Mouse (Mus musculus): ENCODE data around the gene Sema4b.

Sema4b gene

DNA sequence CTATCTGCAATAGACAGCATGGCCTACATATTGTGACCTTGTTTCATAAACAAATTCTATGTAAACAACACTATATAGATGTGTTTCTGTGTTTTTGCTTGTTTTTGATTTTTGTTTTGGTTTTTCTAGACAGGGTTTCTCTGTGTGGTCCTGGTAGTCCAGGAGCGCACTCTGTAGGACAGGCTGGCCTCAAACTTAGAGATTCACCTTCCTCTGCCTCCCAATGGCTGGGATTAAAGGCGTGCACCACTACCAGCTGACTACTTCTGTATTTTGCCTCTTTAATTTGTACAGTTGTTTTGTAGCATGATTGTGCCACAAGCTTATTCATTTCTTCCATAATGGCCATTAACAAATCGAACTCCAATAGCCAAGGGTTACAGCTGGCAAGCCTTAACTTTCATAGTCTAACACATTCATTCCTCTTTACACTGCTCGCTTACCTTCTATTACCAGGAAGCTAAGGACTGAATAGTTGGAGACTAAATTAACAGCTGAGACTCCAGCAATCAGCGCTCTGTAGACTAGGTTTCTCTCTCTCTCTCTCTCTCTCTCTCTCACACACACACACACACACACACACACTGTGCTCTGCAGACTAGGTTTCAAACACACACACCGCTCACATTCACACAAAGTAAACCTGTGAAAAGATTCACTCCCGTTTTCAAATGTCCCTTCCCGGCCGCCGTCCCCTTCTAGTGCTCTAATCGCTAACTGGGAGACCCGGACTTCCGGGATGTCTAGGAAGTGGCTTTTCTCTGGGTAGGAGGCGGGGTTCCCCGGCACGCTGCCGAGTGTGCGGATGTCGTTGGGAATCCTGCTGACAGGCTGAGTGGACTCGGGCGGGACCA is 82.5 kb downstream of the Sema4b start, which contains the start of gene Vps33b:
Gene Vps33b, plus strand, starts transcription at position 753 of the 854 bp plus-strand sequence.
- DNase-seq (ENCODE audit: low spot score): peak; percentile 92

- no peak for DNase-seq (ENCODE audit: low spot score)
Measured at GRCm38 (mm10) chr7:80269751-80270255, 83.2 kb downstream of the Sema4b start.

- no peak for DNase-seq (ENCODE audit: low spot score)
Measured at GRCm38 (mm10) chr7:80273456-80273855, 86.8 kb downstream of the Sema4b start.
